Mouse (Mus musculus) cerebellum, adult 18-20 months (tissue): Measurements from ENCODE around the gene Pard3b.

ENCODE experiments used
- DNase-seq, 2 experiments: peaks; one replicate each; pipeline ENCODE4 v3.0.0; 2021

Pard3b gene

GRCm38 (mm10) chr1:61638347-61639111 is at the start of gene Pard3b:
Gene Pard3b (plus strand): TSS chr1:61638824.
- DNase-seq = peak in 1 of 2 experiments; percentile 9

- no peak for DNase-seq
Measured at GRCm38 (mm10) chr1:61616176-61616575, 22.4 kb upstream of the Pard3b start.

GRCm38 (mm10) chr1:61620651-61621050 is 18.0 kb upstream of the Pard3b start:
- no peak for DNase-seq

- DNase-seq = no peak
Measured at GRCm38 (mm10) chr1:61629857-61630256, 8.8 kb upstream of the Pard3b start.

GRCm38 (mm10) chr1:61639114-61640093 is 780 bp downstream of the Pard3b start:
- no peak for DNase-seq

- no peak for DNase-seq
Measured at GRCm38 (mm10) chr1:61641880-61642279, 3.3 kb downstream of the Pard3b start.

- no peak for DNase-seq
Measured at GRCm38 (mm10) chr1:61645062-61645461, 6.4 kb downstream of the Pard3b start.

GRCm38 (mm10) chr1:61649964-61650363 is 11.3 kb downstream of the Pard3b start:
- DNase-seq = no peak

- no peak for DNase-seq
Measured at GRCm38 (mm10) chr1:61651454-61652271, 13.0 kb downstream of the Pard3b start.

GRCm38 (mm10) chr1:61657760-61658159 is 19.1 kb downstream of the Pard3b start:
- no peak for DNase-seq

GRCm38 (mm10) chr1:61659931-61660330 is 21.3 kb downstream of the Pard3b start:
- DNase-seq = no peak

- no peak for DNase-seq
Measured at GRCm38 (mm10) chr1:61685221-61685814, 46.7 kb downstream of the Pard3b start.

GRCm38 (mm10) chr1:61685921-61686320 is 47.3 kb downstream of the Pard3b start:
- DNase-seq = no peak

- DNase-seq = no peak
Measured at GRCm38 (mm10) chr1:61688301-61688700, 49.7 kb downstream of the Pard3b start.

GRCm38 (mm10) chr1:61698462-61699218 is 60.0 kb downstream of the Pard3b start:
- no peak for DNase-seq

- no peak for DNase-seq
Measured at GRCm38 (mm10) chr1:61709812-61710211, 71.2 kb downstream of the Pard3b start.

- no peak for DNase-seq
Measured at GRCm38 (mm10) chr1:61711523-61711922, 72.9 kb downstream of the Pard3b start.

GRCm38 (mm10) chr1:61729654-61730053 is 91.0 kb downstream of the Pard3b start:
- no peak for DNase-seq

GRCm38 (mm10) chr1:61736550-61736949 is 97.9 kb downstream of the Pard3b start:
- no peak for DNase-seq

- DNase-seq = no peak
Measured at GRCm38 (mm10) chr1:61742831-61743230, 104.2 kb downstream of the Pard3b start.

- no peak for DNase-seq
Measured at GRCm38 (mm10) chr1:61747481-61747880, 108.9 kb downstream of the Pard3b start.

- DNase-seq = no peak
Measured at GRCm38 (mm10) chr1:61751008-61751407, 112.4 kb downstream of the Pard3b start.
